Mouse (Mus musculus) intestine, embryonic 16.5 days (tissue): Measurements from ENCODE around the gene Ildr1. TPM values are rescaled to one million over a fixed set of nuclear protein-coding genes. Genes with fewer than 3 reads are reported as not detected.

Experiments used
- ATAC-seq: fragments of 200-750 bp; cut with Nextera tagmentation; 2 replicates; pipeline ENCODE4 v1.8.0; 2017; ENCODE audit warnings: moderate TSS enrichment, moderate library complexity
- H3K27ac ChIP-seq: fragments of 300-500 bp; sonication (generic); 2 replicates; pipeline ENCODE4 v1.5.1; 2014; ENCODE audit warnings: mild to moderate bottlenecking, low read length
- H3K27me3 ChIP-seq: fragments of 300-500 bp; sonication (generic); replicated peaks from 2 replicates; pipeline ENCODE4 v1.6.1; 2014; ENCODE audit warnings: low read length, control low read depth, mixed read lengths; ENCODE audit not compliant: control insufficient read depth, insufficient read depth
- H3K36me3 ChIP-seq: fragments of 300-500 bp; sonication (generic); 2 replicates; pipeline ENCODE4 v1.6.1; 2014; ENCODE audit warnings: low read length, control low read depth; ENCODE audit not compliant: control insufficient read depth, insufficient read depth
- H3K4me1 ChIP-seq: fragments of 300-500 bp; sonication (generic); 2 replicates; pipeline ENCODE4 v1.6.1; 2014; ENCODE audit warnings: low read length, control low read depth, mixed read lengths; ENCODE audit not compliant: control insufficient read depth, insufficient read depth
- H3K4me2 ChIP-seq: fragments of 300-500 bp; sonication (generic); 2 replicates; pipeline ENCODE4 v1.6.1; 2014; ENCODE audit warnings: low read depth, low read length, control low read depth
- H3K4me3 ChIP-seq: fragments of 300-500 bp; sonication (generic); 2 replicates; pipeline ENCODE4 v1.5.1; 2014; ENCODE audit warnings: mild to moderate bottlenecking, low read length
- H3K9ac ChIP-seq: fragments of 300-500 bp; sonication (generic); 2 replicates; pipeline ENCODE4 v1.6.1; 2014; ENCODE audit warnings: low read depth, low read length
- H3K9me3 ChIP-seq: fragments of 300-500 bp; sonication (generic); 2 replicates; pipeline ENCODE4 v1.6.1; 2016; ENCODE audit warnings: low read length, control low read depth; ENCODE audit not compliant: control insufficient read depth
- WGBS: fragments of 180-500 bp; shearing (Covaris S2); extraction: QIAGEN DNeasy Blood & Tissue Kit; methylation state at CpG from one replicate; pipeline ENCODE4 v1.1.7; 2014; 5-methylcytosine and 5-hydroxymethylcytosine counted together
- polyA plus RNA-seq: library from polyadenylated mRNA; unstranded; fragments of >200 nt; fragmentation: Nextera tagmentation; extraction: Ambion mirVana; gene quantifications from 2 replicates; pipeline ENCODE4 v1.2.1, GENCODE M21; 2015

Gene Ildr1
- polyA plus RNA-seq, 1 experiment from 2014 or later: 9.0 TPM

- Histone ChIP-seq H3K9ac (no peak overlapping the region), H3K27ac (no peak overlapping the region), H3K36me3 (no peaks in the 10 kb centered on the region), H3K9me3 (no peaks in the 10 kb centered on the region), H3K4me3 (no peak overlapping the region), H3K4me2 (no peak overlapping the region), H3K27me3 (peaks cover 4% of the 10 kb centered on the region), H3K4me1 (0 out of 2 replicates have a peak, but pooled peaks cover 3% of the 10 kb centered on the region)
- no peak for ATAC-seq
- 61% methylated on average over 3 of the region's 3 CpGs for WGBS
Measured at GRCm38 (mm10) chr16:36691484-36691883, 2.3 kb upstream of the Ildr1 start.

DNA sequence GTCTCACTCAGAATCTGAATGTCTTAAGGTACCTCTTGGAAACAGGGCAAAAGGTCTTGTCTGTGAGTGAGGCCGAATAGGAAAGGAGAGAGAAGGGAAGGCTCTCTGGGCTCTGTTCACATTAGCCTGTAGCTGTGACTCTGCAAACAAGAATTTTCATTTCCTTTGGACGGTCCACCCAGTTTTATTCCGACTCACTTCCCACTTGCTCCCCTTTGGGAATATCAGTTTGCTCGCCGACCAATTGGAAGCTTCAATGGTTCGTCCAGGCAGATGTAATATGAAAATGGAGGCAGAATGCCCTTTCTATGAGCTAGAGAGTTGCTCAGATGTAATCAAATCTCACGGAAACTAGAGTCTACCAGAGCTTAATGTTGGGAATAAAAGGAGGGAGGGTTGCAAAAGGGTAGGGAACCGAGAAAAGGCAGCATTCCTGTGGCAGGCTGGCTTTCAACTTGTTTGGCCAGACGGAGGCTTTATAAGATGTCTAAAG lies 1.1 kb downstream of the Ildr1 start:
- Histone ChIP-seq H3K36me3 (no peaks in the 10 kb centered on the region), H3K27me3 (peaks cover 4% of the 10 kb centered on the region), H3K9me3 (no peaks in the 10 kb centered on the region), H3K4me2 (peak overlapping the region; percentile 58; the same call in 1 of the 2 replicates), H3K9ac (no peak overlapping the region), H3K4me3 (peak overlapping the region; percentile 59; the same call in 1 of the 2 replicates), H3K4me1 (0 out of 2 replicates have a peak, but pooled peaks cover 3% of the 10 kb centered on the region), H3K27ac (no peak overlapping the region)
- 59% methylated on average over 9 of the region's 9 CpGs for WGBS
- no peak for ATAC-seq

GRCm38 (mm10) chr16:36697331-36697730 lies 3.6 kb downstream of the Ildr1 start:
- Histone ChIP-seq H3K27ac (no peak overlapping the region), H3K36me3 (no peaks in the 10 kb centered on the region), H3K4me1 (0 out of 2 replicates have a peak, but pooled peaks cover 3% of the 10 kb centered on the region), H3K9ac (no peak overlapping the region), H3K27me3 (peaks cover 4% of the 10 kb centered on the region), H3K9me3 (no peaks in the 10 kb centered on the region), H3K4me3 (no peak overlapping the region), H3K4me2 (no peak overlapping the region)
- WGBS: 87% methylated on average over 8 of the region's 8 CpGs
- ATAC-seq: no peak

DNA sequence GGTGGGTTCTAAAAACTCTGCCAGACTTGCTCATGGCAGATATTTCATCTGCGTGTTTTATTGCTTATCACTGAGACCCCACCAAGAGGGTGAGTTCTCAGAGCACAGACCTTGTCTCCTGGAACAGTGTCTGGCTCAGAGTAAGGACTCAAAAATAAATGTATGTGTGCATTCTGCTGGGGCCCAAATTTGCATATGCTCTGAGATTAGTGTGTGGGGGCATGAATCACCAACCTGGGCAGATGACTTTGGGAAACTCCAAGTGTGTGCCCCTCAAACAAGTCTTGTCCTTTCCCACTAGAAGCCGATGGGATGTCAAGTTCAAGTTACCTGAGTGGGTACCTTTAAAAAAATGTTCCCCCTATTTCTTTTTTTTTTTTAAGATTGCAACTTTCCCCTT lies 6.7 kb downstream of the Ildr1 start:
- Histone ChIP-seq H3K9ac (no peak overlapping the region), H3K4me2 (no peak overlapping the region), H3K27me3 (no peaks in the 10 kb centered on the region), H3K4me1 (no peaks in the 10 kb centered on the region), H3K36me3 (no peaks in the 10 kb centered on the region), H3K9me3 (no peaks in the 10 kb centered on the region), H3K4me3 (no peak overlapping the region), H3K27ac (no peak overlapping the region)
- WGBS: 84% methylated on average over 2 of the region's 2 CpGs
- ATAC-seq: no peak

- H3K4me2 ChIP-seq: no peak overlapping the region
- peaks cover 3% of the 10 kb centered on the region; the same call in 1 of the 2 replicates for H3K4me1 ChIP-seq
- no peak overlapping the region for H3K9ac ChIP-seq
- H3K27me3 ChIP-seq: no peaks in the 10 kb centered on the region
- ATAC-seq: peak; percentile 90
- no peaks in the 10 kb centered on the region for H3K36me3 ChIP-seq
- no peak overlapping the region for H3K27ac ChIP-seq
- H3K4me3 ChIP-seq: no peak overlapping the region
- 59% methylated on average over 6 of the region's 6 CpGs for WGBS
- no peaks in the 10 kb centered on the region for H3K9me3 ChIP-seq
Measured at GRCm38 (mm10) chr16:36707702-36708423, 14.1 kb downstream of the Ildr1 start.

DNA sequence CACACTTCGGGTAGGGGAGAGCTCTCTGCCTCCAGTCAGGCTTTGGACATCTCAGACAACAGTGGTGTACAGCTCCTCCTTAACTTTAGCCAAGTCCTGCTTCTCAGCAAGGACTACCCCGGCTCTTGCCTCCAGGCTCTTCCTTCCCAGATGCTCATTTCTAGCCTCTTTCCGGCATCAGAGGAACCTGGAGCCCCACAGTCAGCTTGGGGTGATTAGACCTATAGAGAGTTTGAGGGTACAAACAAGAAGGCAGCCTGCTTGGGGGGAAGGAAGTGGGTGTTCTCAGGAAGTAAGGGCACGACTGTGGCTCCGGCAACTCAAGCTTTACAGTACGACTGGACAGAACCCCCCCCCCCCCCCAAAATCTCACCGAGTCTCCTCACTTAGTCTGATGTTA lies 15.0 kb downstream of the Ildr1 start:
- H3K27ac ChIP-seq: no peak overlapping the region
- 0 out of 2 replicates have a peak, but pooled peaks have one; percentile 6 for ATAC-seq
- WGBS: 77% methylated on average over 7 of the region's 7 CpGs

DNA sequence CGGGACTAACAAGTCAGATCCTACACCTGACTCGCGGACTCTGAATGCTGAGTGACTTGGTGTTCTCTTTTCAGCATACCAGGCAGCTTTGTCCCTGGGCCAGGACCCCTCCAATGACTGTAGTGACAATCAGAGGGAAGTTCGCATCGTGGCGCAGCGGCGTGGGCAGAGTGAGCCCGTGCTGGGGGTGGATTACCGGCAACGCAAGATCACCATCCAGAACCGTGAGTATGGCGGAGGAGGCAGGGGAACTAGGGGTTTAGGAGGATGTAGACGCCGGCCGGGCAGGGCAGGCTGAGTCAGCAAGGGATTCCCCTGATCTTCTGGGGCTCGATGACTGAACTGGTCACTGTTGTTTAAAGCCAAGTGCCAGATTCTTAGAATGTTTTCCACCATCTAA lies 15.6 kb downstream of the Ildr1 start:
- peaks cover 3% of the 10 kb centered on the region; the same call in 1 of the 2 replicates for H3K4me1 ChIP-seq
- H3K36me3 ChIP-seq: no peaks in the 10 kb centered on the region
- no peak overlapping the region for H3K4me2 ChIP-seq
- no peak overlapping the region for H3K27ac ChIP-seq
- H3K9ac ChIP-seq: no peak overlapping the region
- WGBS: 88% methylated on average over 17 of the region's 17 CpGs
- H3K4me3 ChIP-seq: no peak overlapping the region
- no peaks in the 10 kb centered on the region for H3K9me3 ChIP-seq
- H3K27me3 ChIP-seq: no peaks in the 10 kb centered on the region
- no peak for ATAC-seq

More for the DNA sequence above, 15.0 kb downstream of the Ildr1 start:
- Histone ChIP-seq H3K9ac (no peak overlapping the region), H3K36me3 (no peaks in the 10 kb centered on the region), H3K9me3 (no peaks in the 10 kb centered on the region), H3K4me1 (peaks cover 3% of the 10 kb centered on the region; the same call in 1 of the 2 replicates), H3K27me3 (no peaks in the 10 kb centered on the region), H3K4me2 (no peak overlapping the region), H3K4me3 (no peak overlapping the region)

DNA sequence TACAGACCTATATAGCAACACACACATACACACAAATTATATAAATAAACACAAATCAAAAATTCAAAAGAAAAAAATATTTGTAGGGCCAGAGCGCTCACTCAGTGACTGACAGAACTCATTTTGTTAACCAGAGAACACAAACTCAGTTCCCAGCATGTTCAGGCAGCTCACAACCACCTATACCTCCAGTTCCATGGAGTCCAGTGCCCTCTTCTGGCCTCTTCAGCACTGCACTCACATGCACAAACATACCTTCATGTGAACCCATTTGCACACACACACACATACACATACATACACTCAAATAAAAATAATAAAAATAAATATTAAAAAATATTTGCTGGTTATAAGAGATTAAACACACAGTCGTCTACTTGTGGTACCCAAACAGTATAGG lies 17.0 kb downstream of the Ildr1 start:
- no peak for ATAC-seq
- Histone ChIP-seq H3K4me1 (peaks cover 3% of the 10 kb centered on the region; the same call in 1 of the 2 replicates), H3K4me2 (no peak overlapping the region), H3K27ac (no peak overlapping the region), H3K27me3 (no peaks in the 10 kb centered on the region), H3K9me3 (no peaks in the 10 kb centered on the region), H3K36me3 (no peaks in the 10 kb centered on the region), H3K4me3 (no peak overlapping the region), H3K9ac (no peak overlapping the region)
- 94% methylated on average over 2 of the region's 2 CpGs for WGBS

DNA sequence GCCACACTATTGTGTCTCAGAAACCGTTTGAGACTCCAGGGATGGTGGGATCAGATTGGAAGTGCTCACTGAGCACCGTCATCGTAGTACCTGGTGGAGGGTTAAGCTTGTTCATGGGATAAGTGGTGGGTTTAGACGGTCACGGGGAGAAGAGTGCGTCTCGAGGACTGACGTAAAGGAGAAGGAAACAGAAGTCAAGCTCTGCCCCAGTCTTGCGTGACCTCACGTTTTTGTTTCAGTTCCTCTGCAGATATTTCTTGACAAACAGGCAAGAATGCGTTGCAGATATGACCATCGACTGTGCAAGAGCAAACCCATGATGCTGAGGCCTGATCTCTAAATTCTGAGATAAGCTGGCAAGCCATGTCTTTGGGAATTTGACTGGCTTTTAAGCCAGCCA lies 18.0 kb downstream of the Ildr1 start:
- WGBS: 88% methylated on average over 12 of the region's 12 CpGs
- Histone ChIP-seq H3K36me3 (no peaks in the 10 kb centered on the region), H3K4me1 (peaks cover 3% of the 10 kb centered on the region; the same call in 1 of the 2 replicates), H3K9ac (no peak overlapping the region), H3K27me3 (no peaks in the 10 kb centered on the region), H3K4me3 (no peak overlapping the region), H3K9me3 (no peaks in the 10 kb centered on the region), H3K27ac (no peak overlapping the region), H3K4me2 (no peak overlapping the region)
- ATAC-seq: no peak
